13 mouse cellular contexts compared by ENCODE assay signal in the genomic region with DNA sequence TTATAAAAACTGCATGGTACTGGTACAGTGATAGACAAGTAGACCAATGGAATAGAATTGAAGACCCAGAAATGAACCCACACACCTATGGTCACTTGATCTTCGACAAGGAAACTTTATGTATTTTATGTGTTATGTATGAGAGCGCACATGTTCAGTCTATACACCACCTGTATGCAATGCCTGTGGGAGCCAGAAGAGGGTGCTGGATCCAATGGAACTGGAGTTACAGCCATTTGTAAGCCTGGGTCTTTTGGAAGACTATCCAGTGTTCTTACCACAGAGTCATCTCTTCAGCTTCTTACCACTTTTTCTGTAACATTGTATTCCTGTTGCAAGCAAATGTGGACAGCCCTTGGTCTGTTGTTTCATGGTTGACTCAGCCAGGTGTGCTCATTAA.
"Had no signal": no experiment of that assay in that cellular context is flagged by ENCODE, and none has a peak within 500 bp of the region (broad histone marks: within the 10 kb centered on the region; RNA-seq: fewer than 3 reads in every experiment).

No protein-coding gene starts in this region.

- H3K27ac ChIP-seq: left cerebral cortex, adult 2 months; limb, embryonic 10.5 days; liver, embryonic 12.5 days; lung, embryonic 15.5 days; macrophage; midbrain, embryonic 15.5 days; neural tube, embryonic 12.5 days had no signal

- H3K36me3 ChIP-seq: limb, embryonic 10.5 days; liver, embryonic 12.5 days; lung, embryonic 15.5 days; midbrain, embryonic 15.5 days; neural tube, embryonic 12.5 days had no signal

- H3K9ac ChIP-seq: liver, embryonic 12.5 days; lung, embryonic 15.5 days; midbrain, embryonic 15.5 days; neural tube, embryonic 12.5 days had no signal

- ATAC-seq: intestine, embryonic 16.5 days; liver, embryonic 12.5 days; midbrain, embryonic 15.5 days had no signal

- DNase-seq: lung, postnatal 14 days; right cerebral cortex, postnatal 14 days; thymus, postnatal 36 days had no signal

- H3K4me2 ChIP-seq: liver, embryonic 12.5 days; lung, embryonic 15.5 days; midbrain, embryonic 11.5 days; midbrain, embryonic 15.5 days; neural tube, embryonic 12.5 days had no signal

- H3K4me1 ChIP-seq: limb, embryonic 10.5 days; liver, embryonic 12.5 days; lung, embryonic 15.5 days; megakaryocyte, embryonic 14.5 days; midbrain, embryonic 15.5 days; neural tube, embryonic 12.5 days had no signal

- H3K27me3 ChIP-seq: liver, embryonic 12.5 days; lung, embryonic 15.5 days; megakaryocyte, embryonic 14.5 days; midbrain, embryonic 15.5 days; neural tube, embryonic 12.5 days had no signal

- H3K4me3 ChIP-seq: left cerebral cortex, adult 2 months; limb, embryonic 10.5 days; liver, embryonic 12.5 days; lung, embryonic 15.5 days; megakaryocyte, embryonic 14.5 days; midbrain, embryonic 15.5 days; neural tube, embryonic 12.5 days had no signal

- H3K9me3 ChIP-seq: limb, embryonic 10.5 days; liver, embryonic 12.5 days; lung, embryonic 15.5 days; megakaryocyte, embryonic 14.5 days; midbrain, embryonic 15.5 days; neural tube, embryonic 12.5 days had no signal
